In the genomic region with DNA sequence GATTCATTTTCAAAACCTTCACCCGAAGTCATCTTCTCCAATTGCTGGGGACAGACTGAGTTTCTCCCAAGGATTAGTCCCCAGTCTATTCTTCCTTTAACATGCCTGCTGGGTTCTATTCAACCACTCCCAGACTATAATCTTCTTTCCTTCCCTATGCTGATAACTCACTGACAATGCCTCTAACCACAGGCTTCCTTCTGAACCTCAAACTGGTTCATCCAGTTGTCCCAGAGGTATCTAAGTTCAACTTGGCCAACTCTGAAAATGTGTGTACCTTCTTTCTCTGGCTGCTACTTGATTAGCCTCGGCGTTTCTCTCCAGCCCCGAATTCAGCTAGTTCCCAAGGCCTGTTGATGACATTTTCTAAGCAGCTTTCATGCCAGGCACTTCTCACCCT, we compare ENCODE assay signal across 8 mouse cellular contexts.
"Had no signal": no experiment of that assay in that cellular context is flagged by ENCODE, and none has a peak within 500 bp of the region (broad histone marks: within the 10 kb centered on the region; RNA-seq: fewer than 3 reads in every experiment).

No protein-coding gene starts in this region.

- H3K36me3 ChIP-seq: limb, embryonic 15.5 days; liver, embryonic 12.5 days; midbrain, embryonic 12.5 days had no signal

- H3K4me3 ChIP-seq: limb, embryonic 15.5 days; liver, embryonic 12.5 days; midbrain, embryonic 12.5 days had no signal

- H3K27ac ChIP-seq: limb, embryonic 15.5 days; liver, embryonic 12.5 days; midbrain, embryonic 12.5 days had no signal

- H3K4me1 ChIP-seq: limb, embryonic 15.5 days; liver, embryonic 12.5 days; midbrain, embryonic 12.5 days had no signal

- H3K4me2 ChIP-seq: limb, embryonic 15.5 days; liver, embryonic 12.5 days; lung, embryonic 14.5 days; midbrain, embryonic 12.5 days had no signal

- H3K9ac ChIP-seq: limb, embryonic 15.5 days; liver, embryonic 12.5 days; lung, embryonic 14.5 days; midbrain, embryonic 12.5 days had no signal

- H3K9me3 ChIP-seq: limb, embryonic 15.5 days; liver, embryonic 12.5 days; midbrain, embryonic 12.5 days had no signal

- ATAC-seq: liver, embryonic 12.5 days had no signal

- DNase-seq: kidney, adult 18-20 months; kidney, postnatal 10 days; lung, embryonic 14.5 days; right cerebral cortex, postnatal 25 days; thymus, postnatal 36 days had no signal

- H3K27me3 ChIP-seq: limb, embryonic 15.5 days; liver, embryonic 12.5 days; midbrain, embryonic 12.5 days had no signal
